Mouse (Mus musculus): ENCODE results near the gene Cdkn1c. TPM values are rescaled to one million over a fixed set of nuclear protein-coding genes. Genes with fewer than 3 reads are reported as not detected.

The Cdkn1c gene
- polyA plus RNA-seq, 1 experiment from 2014 or later = 36.4 TPM

GRCm38 (mm10) chr7:143437231-143437893, 23.5 kb downstream of the Cdkn1c start:
- WGBS (ENCODE audit: insufficient replicate concordance) = 22% methylated on average over 17 of the region's 18 CpGs
- no peak overlapping the region for H3K27ac ChIP-seq (ENCODE audit: low read depth)
- peak overlapping the region; percentile 76 for H3K4me2 ChIP-seq (ENCODE audit: low read depth, low read length)
- TF ChIP-seq EP300 (IDR thresholded peaks at IDR 0.05; ENCODE audit: low read depth) (no peak), CTCF (IDR thresholded peaks at IDR 0.05; ENCODE audit: low read depth) (no peak)
- ATAC-seq (peak; percentile 31; the same call in 1 of the 2 replicates), DNase-seq (no peak)
- H3K27me3 ChIP-seq (ENCODE audit: insufficient read depth, low read length) = peaks cover 22% of the 10 kb centered on the region
- H3K4me3 ChIP-seq (ENCODE audit: low read depth, low read length) = peak overlapping the region; percentile 43
- H3K9ac ChIP-seq (replicated peaks) = no peak overlapping the region; the same call in 1 of the 2 replicates
- H3K9me3 ChIP-seq (ENCODE audit: low read length) = no peaks in the 10 kb centered on the region
- H3K4me1 ChIP-seq (ENCODE audit: insufficient read depth) = no peaks in the 10 kb centered on the region
- H3K36me3 ChIP-seq (replicated peaks; ENCODE audit: insufficient read depth, low read length) = no peaks in the 10 kb centered on the region

DNA sequence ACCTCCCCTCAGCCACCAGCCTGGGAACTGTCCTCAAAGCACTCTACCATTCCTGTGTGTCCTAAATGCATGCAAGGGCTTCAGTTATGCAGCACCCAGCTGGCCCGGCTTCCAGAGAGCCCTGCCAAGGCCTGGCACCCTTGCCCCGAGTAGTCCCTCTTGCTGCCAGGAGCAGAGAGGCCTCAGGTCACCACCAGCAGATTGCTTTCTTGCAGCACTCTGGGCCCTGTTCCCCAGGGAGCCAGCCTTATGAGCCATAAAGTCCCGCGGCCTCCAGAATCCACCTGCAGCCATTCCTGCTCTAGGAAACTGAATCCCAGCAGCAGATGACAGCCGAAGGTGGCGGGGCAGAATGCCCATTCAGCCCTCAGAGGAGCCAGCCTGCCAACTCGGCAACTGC, 27.5 kb downstream of the Cdkn1c start:
- TF ChIP-seq CTCF (IDR thresholded peaks at IDR 0.05; ENCODE audit: low read depth) (no peak), EP300 (IDR thresholded peaks at IDR 0.05; ENCODE audit: low read depth) (no peak)
- Histone ChIP-seq H3K9ac (replicated peaks) (no peak overlapping the region), H3K36me3 (replicated peaks; ENCODE audit: insufficient read depth, low read length) (no peaks in the 10 kb centered on the region), H3K4me2 (ENCODE audit: low read depth, low read length) (no peak overlapping the region), H3K9me3 (ENCODE audit: low read length) (no peaks in the 10 kb centered on the region), H3K4me1 (ENCODE audit: insufficient read depth) (no peaks in the 10 kb centered on the region), H3K27me3 (ENCODE audit: insufficient read depth, low read length) (peaks cover 15% of the 10 kb centered on the region), H3K27ac (ENCODE audit: low read depth) (no peak overlapping the region), H3K4me3 (ENCODE audit: low read depth, low read length) (no peak overlapping the region)
- no peak for ATAC-seq
- DNase-seq = no peak
- WGBS (ENCODE audit: insufficient replicate concordance) = 74% methylated on average over 7 of the region's 7 CpGs

- H3K27me3 ChIP-seq (ENCODE audit: insufficient read depth, low read length) = 0 out of 2 replicates have a peak, but pooled peaks cover 8% of the 10 kb centered on the region
- H3K36me3 ChIP-seq (replicated peaks; ENCODE audit: insufficient read depth, low read length) = no peaks in the 10 kb centered on the region
- ATAC-seq (no peak), DNase-seq (no peak)
- no peaks in the 10 kb centered on the region for H3K4me1 ChIP-seq (ENCODE audit: insufficient read depth)
- no peak for TF ChIP-seq EP300 (IDR thresholded peaks at IDR 0.05; ENCODE audit: low read depth)
- TF ChIP-seq CTCF (IDR thresholded peaks at IDR 0.05; ENCODE audit: low read depth) = no peak
- no peak overlapping the region for H3K9ac ChIP-seq (replicated peaks)
- no peak overlapping the region for H3K27ac ChIP-seq (ENCODE audit: low read depth)
- H3K9me3 ChIP-seq (ENCODE audit: low read length) = no peaks in the 10 kb centered on the region
- H3K4me2 ChIP-seq (ENCODE audit: low read depth, low read length) = no peak overlapping the region
- 72% methylated on average over 1 of the region's 1 CpGs for WGBS (ENCODE audit: insufficient replicate concordance)
- no peak overlapping the region for H3K4me3 ChIP-seq (ENCODE audit: low read depth, low read length)
These were observed 28.2 kb downstream of the Cdkn1c start for GRCm38 (mm10) chr7:143432631-143433030.

DNA sequence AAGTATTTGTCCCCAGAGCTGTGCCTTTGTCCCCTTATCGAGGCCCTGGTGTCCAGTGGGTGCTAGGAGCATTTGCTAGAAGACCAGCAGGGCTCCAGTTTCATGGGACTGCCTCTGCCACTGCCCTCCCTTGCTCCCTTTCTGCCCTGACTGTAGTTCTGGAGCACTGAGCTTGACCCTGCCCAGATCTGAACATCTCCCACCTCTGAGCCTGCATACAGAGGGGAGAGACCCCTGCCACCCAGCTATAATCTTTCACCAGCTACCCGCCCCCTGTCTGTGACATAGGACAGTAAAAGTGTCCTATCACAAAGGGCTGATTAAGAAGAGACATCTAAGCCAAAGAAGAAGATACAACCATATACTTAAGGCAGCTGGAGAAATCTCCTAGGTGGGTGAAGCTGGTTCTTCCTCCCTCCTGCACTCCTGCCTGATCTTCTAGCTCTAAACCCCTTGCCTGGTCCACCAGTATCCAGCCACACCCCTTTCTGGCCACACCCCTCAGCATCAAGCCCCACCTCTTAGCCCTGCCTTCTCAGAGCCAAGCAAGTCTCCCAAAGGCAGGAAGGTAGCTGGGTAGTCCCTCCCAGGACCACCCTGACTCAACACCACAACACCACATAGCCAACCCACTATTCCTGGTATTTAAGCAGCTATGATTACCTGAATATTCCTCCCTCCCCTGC, 31.9 kb downstream of the Cdkn1c start:
- 57% methylated on average over 2 of the region's 2 CpGs for WGBS (ENCODE audit: insufficient replicate concordance)

DNA sequence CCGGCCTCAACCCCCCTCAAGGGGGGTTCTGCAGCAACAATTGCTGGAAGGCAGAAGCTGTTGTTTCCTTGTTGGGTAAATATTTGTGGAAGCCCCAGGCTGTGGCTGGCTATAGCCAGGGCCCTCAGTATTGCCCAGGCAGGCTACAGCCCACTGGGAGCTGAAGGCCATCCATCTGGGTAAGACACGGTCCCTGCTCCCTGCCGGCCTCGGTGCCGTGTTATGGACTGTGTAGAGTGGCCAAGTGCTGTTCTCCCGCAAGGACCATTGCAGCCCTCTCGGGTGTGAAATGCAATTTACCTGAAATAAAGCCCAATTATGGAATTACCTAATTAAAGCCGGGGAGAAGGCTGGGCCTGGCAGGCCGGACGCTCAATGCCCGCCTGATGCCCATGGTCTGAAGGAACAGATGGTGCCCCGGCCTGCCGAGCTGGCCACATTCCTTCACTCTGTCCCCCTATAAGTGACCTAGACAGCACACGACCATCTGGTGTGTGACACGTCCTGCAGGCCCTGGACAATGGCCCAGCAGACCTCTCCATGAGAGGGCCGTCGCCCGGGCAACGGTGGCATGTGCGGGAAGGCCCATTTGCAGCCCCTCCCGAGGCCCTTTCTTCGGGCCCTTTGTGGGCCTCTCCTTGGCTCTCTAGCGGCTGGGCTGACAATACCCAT, 32.6 kb downstream of the Cdkn1c start:
- WGBS (ENCODE audit: insufficient replicate concordance) = 79% methylated on average over 23 of the region's 23 CpGs
- H3K36me3 ChIP-seq (replicated peaks; ENCODE audit: insufficient read depth, low read length) = no peaks in the 10 kb centered on the region
- H3K9ac ChIP-seq (replicated peaks) = no peak overlapping the region
- no peak for TF ChIP-seq EP300 (IDR thresholded peaks at IDR 0.05; ENCODE audit: low read depth)
- TF ChIP-seq CTCF (IDR thresholded peaks at IDR 0.05; ENCODE audit: low read depth) = no peak
- no peak overlapping the region for H3K4me3 ChIP-seq (ENCODE audit: low read depth, low read length)
- no peak overlapping the region for H3K4me2 ChIP-seq (ENCODE audit: low read depth, low read length)
- no peaks in the 10 kb centered on the region for H3K4me1 ChIP-seq (ENCODE audit: insufficient read depth)
- H3K27me3 ChIP-seq (ENCODE audit: insufficient read depth, low read length) = no peaks in the 10 kb centered on the region
- no peak for DNase-seq
- H3K9me3 ChIP-seq (ENCODE audit: low read length) = no peaks in the 10 kb centered on the region
- ATAC-seq = no peak
- H3K27ac ChIP-seq (ENCODE audit: low read depth) = no peak overlapping the region

More for the DNA sequence above, 31.9 kb downstream of the Cdkn1c start:
- no peak for DNase-seq
- ATAC-seq = no peak
- Histone ChIP-seq H3K4me1 (ENCODE audit: insufficient read depth) (no peaks in the 10 kb centered on the region), H3K4me2 (ENCODE audit: low read depth, low read length) (no peak overlapping the region), H3K36me3 (replicated peaks; ENCODE audit: insufficient read depth, low read length) (no peaks in the 10 kb centered on the region), H3K9ac (replicated peaks) (no peak overlapping the region), H3K27ac (ENCODE audit: low read depth) (no peak overlapping the region), H3K4me3 (ENCODE audit: low read depth, low read length) (no peak overlapping the region), H3K9me3 (ENCODE audit: low read length) (no peaks in the 10 kb centered on the region), H3K27me3 (ENCODE audit: insufficient read depth, low read length) (no peaks in the 10 kb centered on the region)
- TF ChIP-seq CTCF (IDR thresholded peaks at IDR 0.05; ENCODE audit: low read depth) (no peak), EP300 (IDR thresholded peaks at IDR 0.05; ENCODE audit: low read depth) (no peak)

- Histone ChIP-seq H3K4me1 (ENCODE audit: insufficient read depth) (peaks cover 11% of the 10 kb centered on the region; the same call in 1 of the 2 replicates), H3K27ac (ENCODE audit: low read depth) (no peak overlapping the region), H3K9ac (replicated peaks) (no peak overlapping the region), H3K9me3 (ENCODE audit: low read length) (no peaks in the 10 kb centered on the region), H3K4me2 (ENCODE audit: low read depth, low read length) (no peak overlapping the region), H3K4me3 (ENCODE audit: low read depth, low read length) (no peak overlapping the region), H3K36me3 (replicated peaks; ENCODE audit: insufficient read depth, low read length) (no peaks in the 10 kb centered on the region), H3K27me3 (ENCODE audit: insufficient read depth, low read length) (no peaks in the 10 kb centered on the region)
- TF ChIP-seq EP300 (IDR thresholded peaks at IDR 0.05; ENCODE audit: low read depth) (no peak), CTCF (IDR thresholded peaks at IDR 0.05; ENCODE audit: low read depth) (no peak)
- whole genome bisulfite sequencing (ENCODE audit: insufficient replicate concordance) = 53% methylated on average over 4 of the region's 4 CpGs
- peak; percentile 80 for ATAC-seq
- DNase-seq = no peak
These were observed 41.2 kb downstream of the Cdkn1c start for GRCm38 (mm10) chr7:143419585-143420160.
